Mouse (Mus musculus): Measurements from ENCODE around the gene Oosp2.

Oosp2 gene

DNA sequence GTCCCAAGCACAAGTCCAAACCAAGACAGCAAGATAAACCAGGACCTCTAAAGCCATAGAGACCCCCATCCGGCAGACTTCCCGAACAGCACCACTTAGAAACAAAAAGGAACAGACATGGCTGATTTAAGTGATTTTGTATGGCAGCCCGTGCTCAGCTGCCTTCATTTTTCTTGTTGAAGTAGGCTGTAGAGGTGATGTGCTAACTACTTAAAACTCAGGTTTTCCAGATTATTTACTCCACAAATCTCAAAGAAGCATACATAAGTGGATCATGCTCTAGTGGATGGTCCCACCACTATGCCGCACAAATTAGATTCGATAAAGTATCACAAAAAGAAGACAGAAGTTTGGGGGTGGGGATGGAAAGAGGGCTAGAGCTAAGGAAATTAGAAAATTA is at the start of gene Oosp2:
Gene Oosp2, minus strand, starts transcription at position 101 of the 400 bp plus-strand sequence.
- no peak for DNase-seq (ENCODE audit: low spot score)

DNA sequence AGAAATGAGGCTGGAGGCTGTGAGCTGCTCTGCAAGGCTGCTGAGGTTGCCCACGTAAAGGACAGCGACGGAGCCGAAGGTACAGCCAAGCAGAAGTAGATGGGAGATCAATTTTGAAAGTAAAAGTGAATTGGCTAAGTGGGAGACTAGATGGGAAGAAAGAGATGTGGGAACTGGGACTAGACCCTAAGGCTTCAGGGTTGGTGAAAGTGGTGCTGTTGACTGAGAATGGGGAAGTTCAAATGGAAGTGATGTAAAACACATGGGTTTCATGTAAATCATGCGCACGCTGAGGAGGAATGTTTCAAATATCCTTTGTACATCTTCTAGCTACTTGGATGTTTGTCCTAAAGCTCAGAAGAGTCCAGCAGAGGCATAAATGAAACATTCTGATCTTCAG is 38.0 kb upstream of the Oosp2 start:
- DNase-seq (ENCODE audit: low spot score), result no peak

DNA sequence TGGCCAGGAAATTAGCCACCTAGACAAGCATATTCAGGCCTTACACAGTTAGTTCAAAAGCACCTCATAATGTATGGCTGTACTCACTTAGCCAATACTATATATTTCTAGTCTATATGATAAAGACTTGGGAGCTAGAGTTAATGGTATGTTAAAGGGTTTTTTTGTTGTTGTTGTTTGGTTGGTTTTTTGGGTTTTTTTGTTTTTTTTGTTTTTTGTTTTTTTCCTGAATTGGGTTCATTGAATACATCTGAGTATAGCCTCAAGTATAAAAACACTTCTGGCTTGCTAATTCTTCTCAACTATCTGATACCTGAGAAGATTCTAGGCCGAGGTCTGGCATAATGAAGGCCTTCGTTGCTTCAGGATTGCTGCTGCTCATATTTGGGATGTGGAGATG is 36.4 kb upstream of the Oosp2 start, which contains the start of gene Oosp3:
Gene Oosp3, plus strand, starts transcription at position 301 of the 400 bp plus-strand sequence.
- no peak for DNase-seq (ENCODE audit: low spot score)

DNA sequence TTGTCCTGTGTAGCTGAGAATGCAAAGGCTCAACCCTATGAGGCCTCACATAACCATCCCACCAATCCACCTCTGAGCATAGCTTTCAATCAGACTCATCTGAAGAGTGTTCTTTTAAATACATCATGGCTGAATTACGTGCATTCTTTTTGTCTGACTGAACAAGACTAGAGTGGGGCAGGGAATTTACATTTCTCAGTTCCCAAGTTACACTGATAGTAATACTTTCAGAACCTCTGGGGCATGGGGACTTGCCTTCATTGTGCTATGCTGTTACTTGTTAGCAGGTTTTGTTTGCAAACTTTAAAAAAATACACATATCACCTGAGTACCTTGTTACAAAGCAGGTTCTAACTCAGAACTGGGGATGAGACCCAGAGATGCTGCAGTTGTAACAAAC is 31.1 kb upstream of the Oosp2 start:
- no peak for DNase-seq (ENCODE audit: low spot score)

DNA sequence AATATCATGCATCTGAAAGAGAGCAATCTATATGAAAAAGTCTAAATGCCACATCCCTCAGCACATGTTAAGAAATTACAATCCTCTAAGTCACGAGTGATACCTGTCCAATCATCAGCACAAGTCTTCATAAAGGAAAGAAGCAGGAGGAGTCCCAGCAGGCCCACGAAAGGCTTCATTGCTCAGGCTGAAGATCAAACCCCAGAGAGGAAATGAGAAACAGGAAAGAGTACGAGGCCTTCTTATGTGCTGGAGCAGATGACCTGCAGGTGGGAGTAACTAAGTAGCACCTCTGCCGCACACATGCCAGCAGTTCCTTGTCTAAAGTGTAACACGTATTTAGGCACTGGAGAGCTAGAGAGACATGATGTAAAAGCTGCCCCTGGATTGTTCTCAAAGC is 30.5 kb upstream of the Oosp2 start, which contains the start of gene Oosp1:
Gene Oosp1, minus strand, starts transcription at position 312 of the 400 bp plus-strand sequence.
- no peak for DNase-seq (ENCODE audit: low spot score)

DNA sequence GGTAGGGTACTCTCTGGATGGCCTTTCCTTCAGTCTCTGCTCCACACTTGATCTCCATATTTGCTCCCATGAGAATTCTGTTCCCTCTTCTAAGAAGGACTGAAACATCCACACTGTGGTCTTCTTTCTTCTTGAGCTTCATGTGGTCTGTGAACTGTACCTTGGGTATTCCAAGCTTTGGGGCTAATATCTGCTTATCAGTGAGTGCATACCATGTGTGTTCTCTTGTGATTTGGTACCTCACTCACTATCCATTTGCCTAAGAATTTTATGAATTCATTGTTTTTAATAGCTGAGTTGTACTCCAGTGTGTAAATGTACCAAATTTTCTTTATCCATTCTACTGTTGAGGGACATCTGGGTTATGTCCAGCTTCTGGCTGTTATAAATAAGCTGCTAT is 1.2 kb upstream of the Oosp2 start:
- no peak for DNase-seq (ENCODE audit: low spot score)

DNA sequence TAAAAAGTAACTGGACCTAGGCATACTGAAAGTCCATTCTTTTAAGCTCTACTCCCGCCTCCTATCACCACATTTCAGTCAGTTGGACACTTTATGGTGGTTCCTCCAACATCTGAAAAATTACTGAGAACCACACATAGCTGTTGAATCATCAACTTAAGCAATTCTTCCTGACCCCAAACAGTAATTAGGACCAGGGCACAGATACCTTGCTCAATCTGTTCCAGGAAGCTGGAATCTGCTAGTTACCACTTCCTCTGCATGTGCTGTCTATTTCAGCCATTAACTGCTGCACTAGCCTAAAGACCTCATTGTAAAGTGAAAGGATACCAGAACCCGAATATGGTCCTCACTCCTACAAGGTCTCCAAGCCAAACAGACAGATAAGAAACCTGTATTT is 1.2 kb downstream of the Oosp2 start:
- DNase-seq (ENCODE audit: low spot score), result no peak

DNA sequence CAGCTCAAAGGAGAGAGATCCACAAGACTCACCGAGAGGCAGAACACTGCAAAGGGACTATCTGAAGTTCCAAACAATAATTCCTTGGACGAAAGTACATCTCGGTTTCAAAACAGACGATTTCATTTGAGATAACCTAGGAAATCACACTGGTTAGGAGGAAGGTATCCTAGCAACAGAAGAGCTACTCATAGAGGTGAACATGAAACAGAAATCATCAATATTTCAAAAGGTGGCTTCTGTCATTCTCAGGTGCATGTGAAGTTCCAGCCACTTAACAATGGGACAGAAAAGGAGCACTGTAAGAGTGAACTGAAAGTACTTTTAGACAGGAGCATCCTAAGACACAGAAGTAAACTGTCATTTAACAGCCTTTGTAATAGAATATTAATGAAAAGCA is 10.8 kb downstream of the Oosp2 start:
- DNase-seq (ENCODE audit: low spot score), result no peak

DNA sequence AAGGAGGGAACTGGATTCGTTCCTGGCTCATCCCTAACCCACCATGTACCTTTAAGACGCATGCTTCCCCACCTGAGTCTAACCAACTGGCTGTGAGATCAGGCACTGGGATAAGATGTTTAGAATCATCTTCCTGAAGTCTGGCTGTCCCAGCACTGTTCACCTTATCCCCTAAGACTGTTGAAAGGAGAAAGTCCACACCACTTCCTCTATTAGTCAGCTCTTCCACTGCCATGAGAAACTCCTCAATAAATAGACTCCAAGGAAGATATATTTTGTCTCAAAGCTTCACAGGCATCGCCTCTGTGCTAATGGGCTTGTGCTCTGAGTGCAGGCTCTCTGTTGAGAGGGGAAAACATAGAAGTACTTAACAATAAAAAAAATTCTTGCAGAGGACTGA is 14.2 kb downstream of the Oosp2 start:
- no peak for DNase-seq (ENCODE audit: low spot score)

DNA sequence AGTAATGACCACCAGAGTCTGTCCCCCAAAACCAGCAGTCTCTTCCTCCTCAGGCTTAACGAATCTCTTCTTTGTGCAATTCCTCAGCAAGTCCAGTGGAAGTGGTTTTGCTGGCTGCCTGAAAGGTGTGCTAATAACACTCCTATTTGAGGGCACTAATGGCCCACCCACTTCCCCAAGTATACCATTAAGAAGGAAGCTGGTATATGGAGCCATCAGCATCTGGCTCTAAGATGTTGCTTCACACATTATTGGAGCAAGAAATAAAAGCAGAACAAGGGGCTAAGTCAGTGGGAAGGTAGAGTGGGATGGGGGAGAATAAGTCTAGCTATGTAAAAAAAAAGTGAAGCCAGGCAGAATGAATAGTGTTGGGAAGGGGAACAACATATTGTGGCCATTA is 19.6 kb downstream of the Oosp2 start, which contains the start of gene Ms4a3:
Gene Ms4a3, minus strand, starts transcription at position 120 of the 400 bp plus-strand sequence.
- DNase-seq (ENCODE audit: low spot score), result no peak

DNA sequence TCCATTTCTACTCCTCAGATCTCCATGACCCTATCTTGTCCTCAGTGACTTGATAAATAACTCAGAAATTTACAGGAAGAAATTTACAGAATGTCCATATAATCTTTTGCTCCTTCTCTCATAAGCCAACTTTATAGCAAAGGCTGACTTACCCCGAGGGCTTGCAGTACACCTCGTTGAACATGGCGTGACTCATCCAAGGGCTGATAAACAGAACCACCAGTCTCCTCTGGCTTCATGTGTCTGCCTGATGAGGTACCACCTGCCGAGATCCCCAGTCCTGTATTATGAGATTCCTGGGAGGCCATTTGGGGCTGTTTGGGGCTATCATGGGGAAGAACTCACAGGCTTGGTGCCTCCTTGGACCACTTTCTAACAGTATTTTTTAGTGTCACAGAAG is 21.3 kb downstream of the Oosp2 start:
- DNase-seq (ENCODE audit: low spot score), result no peak

DNA sequence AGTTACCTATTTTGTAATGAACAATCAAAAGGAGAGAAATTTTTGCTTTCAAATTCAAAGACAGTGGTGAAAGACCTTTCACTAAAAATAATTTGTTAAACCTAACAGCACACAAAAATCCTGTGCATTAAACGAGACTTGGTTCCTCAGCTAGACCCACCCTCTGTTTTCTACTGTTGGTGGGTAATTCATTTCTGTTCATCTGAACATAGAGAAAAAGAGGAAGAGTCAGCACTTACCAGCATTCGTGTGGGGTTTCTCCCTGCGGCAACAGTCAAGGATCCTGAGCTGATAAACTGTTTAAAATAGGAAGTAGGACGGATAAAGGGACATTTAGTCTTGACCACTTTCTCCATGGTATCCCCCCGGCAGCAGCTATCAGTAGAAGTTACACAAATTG is 24.8 kb downstream of the Oosp2 start:
- no peak for DNase-seq (ENCODE audit: low spot score)

DNA sequence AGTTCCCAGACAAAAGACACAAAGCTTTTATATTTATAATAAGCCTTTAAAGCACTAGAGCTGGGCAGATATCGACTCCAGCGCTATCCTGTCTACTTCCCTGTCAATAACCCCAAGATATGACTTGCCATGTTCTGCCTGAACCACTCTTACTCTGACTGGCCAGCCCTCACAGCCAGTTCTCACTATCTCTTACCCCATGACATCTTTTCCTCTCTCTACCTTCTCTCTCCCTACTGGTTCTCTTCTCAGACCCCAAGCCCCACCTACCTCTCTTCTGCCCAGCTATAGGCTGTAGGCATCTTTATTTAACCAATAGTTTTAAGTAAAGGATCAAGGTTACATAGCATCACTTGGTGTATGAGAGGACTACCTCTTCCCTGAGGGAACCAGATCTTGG is 26.0 kb downstream of the Oosp2 start:
- no peak for DNase-seq (ENCODE audit: low spot score)

DNA sequence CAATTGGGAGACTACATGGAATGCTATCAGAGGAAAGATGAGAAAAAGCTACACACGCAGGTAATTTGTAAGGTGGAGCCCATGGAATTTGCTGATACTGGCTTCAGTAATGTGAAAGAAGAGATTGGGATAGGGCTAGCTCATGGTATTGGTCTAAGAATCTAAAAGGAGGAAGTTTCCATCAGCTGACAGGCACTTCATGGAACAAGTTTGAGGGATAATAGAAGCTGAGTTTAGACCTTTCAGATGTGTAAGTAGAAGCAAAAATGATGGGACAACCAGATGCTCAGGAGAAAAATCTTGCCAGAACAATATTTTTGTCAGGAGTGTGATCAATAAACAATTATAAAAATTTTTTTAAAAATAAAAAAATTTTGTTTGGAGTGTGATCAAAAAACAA is 26.6 kb downstream of the Oosp2 start:
- DNase-seq (ENCODE audit: low spot score), result no peak

DNA sequence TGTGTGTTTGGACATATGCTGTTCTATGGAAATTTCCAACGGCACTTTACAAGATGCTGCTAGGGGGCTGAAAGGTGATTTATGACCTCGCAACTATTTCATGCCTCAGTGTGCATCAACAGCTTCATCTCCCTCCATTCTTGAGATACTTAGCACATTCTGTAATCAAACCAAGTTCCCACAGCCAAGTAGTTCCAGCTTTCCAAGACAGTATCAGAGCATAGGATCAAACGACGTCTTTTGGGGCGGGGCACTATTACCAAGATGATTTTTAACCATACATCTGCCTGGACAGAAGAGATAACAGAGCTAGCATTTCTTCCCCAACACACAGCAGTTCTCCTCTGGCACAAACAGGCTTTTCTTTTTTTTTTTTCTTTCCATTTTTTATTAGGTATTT is 35.1 kb downstream of the Oosp2 start:
- DNase-seq (ENCODE audit: low spot score), result no peak

DNA sequence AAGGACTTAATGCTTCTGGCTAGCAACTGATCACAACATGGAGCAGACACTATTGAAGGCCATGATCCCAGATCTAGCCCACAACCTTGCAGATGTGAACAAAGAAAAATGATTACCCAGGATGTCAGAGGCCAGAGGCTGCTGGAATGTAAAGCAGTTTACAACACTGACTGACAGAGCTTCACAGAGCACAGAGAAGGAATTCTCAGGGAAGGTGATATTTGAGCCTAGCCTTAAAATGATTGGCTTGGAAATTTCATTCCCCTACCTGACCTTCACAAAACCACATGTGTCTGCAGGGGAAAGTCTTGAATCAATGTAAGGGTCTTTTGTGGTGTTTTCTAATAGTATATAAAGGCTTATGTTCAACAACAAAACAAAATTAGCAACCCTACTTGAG is 35.6 kb downstream of the Oosp2 start:
- peak; percentile 14 for DNase-seq (ENCODE audit: low spot score)

DNA sequence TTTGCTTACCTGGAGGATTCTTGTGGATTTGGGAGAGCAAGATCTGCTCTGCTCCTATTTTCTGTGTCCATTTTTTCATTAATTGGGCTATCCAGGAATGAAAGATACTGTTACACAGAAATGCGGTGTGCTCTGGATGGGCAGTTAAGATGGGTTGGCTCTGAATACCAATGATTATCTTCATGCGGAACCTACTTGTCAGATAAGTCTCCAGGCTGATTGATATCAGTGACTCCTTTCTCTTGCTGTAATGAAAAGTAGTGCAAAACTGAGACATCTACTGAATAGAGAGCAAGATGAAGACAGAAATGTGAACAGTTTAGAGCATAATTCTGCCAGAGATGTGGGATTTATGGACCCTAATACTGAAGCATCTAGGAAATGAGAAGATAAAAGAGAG is 36.8 kb downstream of the Oosp2 start, which contains the start of gene Ms4a2:
Gene Ms4a2, minus strand, starts transcription at position 169 of the 400 bp plus-strand sequence.
- DNase-seq (ENCODE audit: low spot score), result no peak

DNA sequence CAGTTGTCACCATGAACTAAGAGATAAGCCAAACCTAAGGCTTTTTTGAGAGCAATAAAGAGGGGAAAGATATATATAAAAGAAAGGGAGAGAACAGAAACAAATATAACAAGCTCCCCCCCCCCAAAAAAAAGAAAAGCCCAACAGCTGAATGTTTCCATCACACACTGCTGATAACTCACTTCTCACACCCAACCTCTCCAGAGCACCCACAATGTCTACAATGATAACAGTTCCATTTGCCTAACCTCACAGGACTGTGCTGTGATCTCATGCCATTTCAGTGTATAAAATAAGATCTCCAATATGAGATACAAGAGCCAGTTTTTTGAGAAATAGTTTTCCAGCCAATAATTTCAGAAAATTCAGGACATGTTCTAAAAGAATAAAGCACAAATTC is 42.4 kb downstream of the Oosp2 start:
- DNase-seq (ENCODE audit: low spot score), result no peak

DNA sequence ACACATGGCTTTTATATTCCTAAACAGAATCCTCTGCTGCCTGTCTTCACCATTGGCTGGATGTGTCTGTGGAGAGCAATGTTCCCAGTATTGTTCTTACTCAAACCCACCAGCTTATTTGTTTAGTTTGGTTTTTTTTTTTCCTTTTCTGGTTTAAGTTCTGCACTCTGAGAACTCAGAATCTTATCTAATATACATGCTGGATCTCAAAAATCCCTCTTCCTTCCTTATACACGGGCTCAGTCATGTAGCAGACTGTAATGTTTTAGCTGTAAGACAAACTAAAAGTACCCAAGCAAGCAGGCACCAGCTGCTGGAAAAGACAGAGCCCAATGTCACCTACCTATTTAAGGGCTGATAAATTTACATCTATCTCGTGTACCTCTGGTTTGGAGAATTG is 45.6 kb downstream of the Oosp2 start:
- DNase-seq (ENCODE audit: low spot score), result no peak

DNA sequence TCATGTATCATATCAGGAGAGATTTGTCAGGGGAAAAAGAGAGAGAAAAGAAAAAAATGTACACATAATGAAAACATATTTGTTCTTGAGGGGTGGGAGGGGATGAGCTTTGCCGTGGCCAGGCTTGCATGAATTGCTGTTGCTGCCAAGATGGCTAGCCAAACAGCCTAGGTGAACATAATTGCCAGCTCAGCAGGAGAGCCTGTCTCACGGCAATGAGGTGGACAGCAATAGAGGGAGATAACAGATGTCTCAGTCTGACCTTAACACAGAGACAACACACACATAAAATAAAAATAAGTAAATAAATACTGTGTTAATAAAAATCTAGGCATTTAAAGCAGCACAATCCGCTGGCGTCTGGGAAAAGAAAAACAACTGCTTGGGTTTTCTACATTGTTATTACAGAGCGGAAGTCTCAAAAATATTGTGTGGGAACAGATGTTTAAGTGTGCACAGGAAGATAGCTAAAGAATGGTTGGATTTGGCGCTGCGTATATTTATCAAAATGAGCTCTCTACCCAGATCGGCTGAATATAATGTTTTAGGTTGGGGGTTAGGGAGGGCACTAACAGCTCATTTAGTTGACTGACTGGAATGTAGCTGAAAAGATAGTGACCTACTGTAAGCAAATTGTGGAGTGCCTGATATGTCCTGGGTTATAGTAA is 46.4 kb downstream of the Oosp2 start:
- DNase-seq (ENCODE audit: low spot score), result no peak

DNA sequence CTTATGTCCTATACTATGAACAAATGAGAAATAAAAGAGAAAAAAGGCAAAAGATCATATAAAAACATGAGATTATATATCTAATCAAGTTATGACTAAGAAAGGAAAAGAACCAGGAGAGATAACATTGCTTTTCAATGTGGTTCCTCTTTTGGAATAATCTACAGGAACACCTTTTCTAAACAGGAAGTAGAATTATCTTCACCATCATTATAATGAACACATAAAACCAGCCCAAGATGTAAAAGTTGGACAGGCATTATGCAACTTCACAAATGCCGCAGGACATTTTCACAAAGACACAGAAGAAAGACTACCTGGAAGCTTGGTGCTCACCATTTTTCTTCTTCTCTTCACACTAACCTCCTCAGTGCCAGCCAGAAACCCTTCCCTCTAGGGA is 47.3 kb downstream of the Oosp2 start:
- DNase-seq (ENCODE audit: low spot score), result no peak

DNA sequence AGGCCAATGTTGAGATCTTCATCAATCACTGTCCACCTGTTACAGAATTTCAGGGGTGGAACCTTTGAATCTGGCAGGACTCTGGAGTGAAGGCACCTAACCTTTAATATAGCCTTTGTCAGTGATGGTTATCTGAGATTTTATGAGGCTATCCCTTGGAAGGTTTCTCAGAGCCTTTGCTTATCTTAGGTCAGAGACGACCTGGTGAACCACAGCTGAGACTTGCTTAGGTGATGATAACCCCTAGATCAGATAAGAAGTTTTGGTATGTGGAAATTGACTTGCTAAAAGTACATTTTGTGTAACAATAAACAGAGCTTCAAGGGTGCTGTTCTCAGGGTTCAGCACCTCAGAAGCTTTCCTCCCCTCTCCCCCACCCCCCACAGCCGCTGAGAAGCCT is 48.1 kb downstream of the Oosp2 start:
- peak; percentile 25 for DNase-seq (ENCODE audit: low spot score)

DNA sequence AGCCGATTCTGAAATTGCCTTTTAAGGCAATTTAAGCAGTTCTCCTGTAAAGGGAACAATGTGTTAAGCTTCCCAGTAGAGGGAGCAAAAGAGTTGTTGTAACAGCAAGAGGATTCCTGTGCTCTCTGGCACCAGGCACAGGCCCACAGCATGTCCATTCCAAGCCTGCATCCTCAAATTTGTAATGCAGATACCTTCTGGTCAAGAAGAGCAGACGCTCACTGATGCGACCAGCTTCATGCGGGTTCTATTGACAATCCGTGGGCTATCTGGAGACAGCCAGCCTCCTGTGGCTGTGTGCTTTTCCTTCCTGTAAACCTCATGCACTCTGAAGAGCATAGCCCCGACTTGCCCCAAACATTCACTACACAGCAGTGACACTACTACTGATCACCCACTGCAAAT is 48.8 kb downstream of the Oosp2 start:
- DNase-seq (ENCODE audit: low spot score), result peak; percentile 17

DNA sequence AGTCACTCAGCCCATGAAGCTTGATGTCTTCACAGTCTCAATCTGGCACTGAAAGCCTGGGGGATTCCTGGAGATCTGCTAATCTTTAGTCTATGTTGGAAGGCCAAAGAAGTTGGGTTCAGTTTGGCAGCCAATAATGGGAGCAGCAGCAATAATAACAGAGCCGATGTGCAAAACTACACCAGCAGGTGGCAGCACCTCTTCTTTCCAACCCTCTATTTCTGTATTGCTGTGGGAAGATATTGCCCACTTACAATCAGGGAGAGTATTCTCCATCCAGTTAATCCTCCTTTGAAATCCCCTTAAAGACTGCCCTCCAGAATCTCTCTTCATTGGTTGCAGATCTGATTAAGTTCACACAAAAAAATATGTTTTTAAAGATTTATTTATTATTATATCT is 52.2 kb downstream of the Oosp2 start:
- DNase-seq (ENCODE audit: low spot score), result peak; percentile 17
